Mouse (Mus musculus): ENCODE data around the gene Brat1.

- TF ChIP-seq GATA1 (IDR thresholded peaks at IDR 0.05; ENCODE audit: low read length) (no peak), TAL1 (IDR thresholded peaks at IDR 0.05; ENCODE audit: low read length) (no peak)
These were observed 41.1 kb upstream of the Brat1 start for GRCm38 (mm10) chr5:140663621-140664180.
